Mouse (Mus musculus): ENCODE measurements around the gene Inka2. TPM values are rescaled to one million over a fixed set of nuclear protein-coding genes. Genes with fewer than 3 reads are reported as not detected.

Gene Inka2
- polyA plus RNA-seq, 1 experiment from 2014 or later = 1.8 TPM

- Histone ChIP-seq H3K9me3 (replicated peaks; ENCODE audit: control insufficient read depth, low read length) (no peaks in the 10 kb centered on the region), H3K4me3 (ENCODE audit: low read depth, low read length) (no peak overlapping the region), H3K9ac (ENCODE audit: low read depth, low read length) (0 out of 2 replicates have a peak overlapping the region, but pooled peaks have one; percentile 29), H3K27ac (ENCODE audit: low read depth, low read length) (peak overlapping the region; percentile 60; the same call in 1 of the 2 replicates), H3K4me1 (ENCODE audit: control insufficient read depth, insufficient read depth, low read length) (peaks cover 39% of the 10 kb centered on the region), H3K27me3 (ENCODE audit: control insufficient read depth, insufficient read depth, low read length) (peaks cover 6% of the 10 kb centered on the region; the same call in 1 of the 2 replicates), H3K36me3 (ENCODE audit: control insufficient read depth, insufficient read depth, low read length) (no peaks in the 10 kb centered on the region), H3K4me2 (peak overlapping the region; percentile 48)
- 18% methylated on average over 5 of the region's 5 CpGs for WGBS (ENCODE audit: insufficient replicate concordance)
- ATAC-seq (replicated peaks; ENCODE audit: insufficient number of reproducible peaks, low FRiP score, low TSS enrichment) = no peak
These were observed 3.0 kb upstream of the Inka2 start for GRCm38 (mm10) chr3:105701399-105701798.

GRCm38 (mm10) chr3:105703571-105703970 is 828 bp upstream of the Inka2 start:
- H3K4me2 ChIP-seq = 0 out of 2 replicates have a peak overlapping the region, but pooled peaks have one; percentile 22

GRCm38 (mm10) chr3:105705061-105705549 is 706 bp downstream of the Inka2 start:
- Histone ChIP-seq H3K4me2 (peak overlapping the region; percentile 99), H3K4me1 (ENCODE audit: control insufficient read depth, insufficient read depth, low read length) (peaks cover 29% of the 10 kb centered on the region), H3K27me3 (ENCODE audit: control insufficient read depth, insufficient read depth, low read length) (peaks cover 9% of the 10 kb centered on the region; the same call in 1 of the 2 replicates), H3K4me3 (ENCODE audit: low read depth, low read length) (peak overlapping the region; percentile 61), H3K27ac (ENCODE audit: low read depth, low read length) (peak overlapping the region; percentile 22), H3K9me3 (replicated peaks; ENCODE audit: control insufficient read depth, low read length) (no peaks in the 10 kb centered on the region), H3K9ac (ENCODE audit: low read depth, low read length) (peak overlapping the region; percentile 73), H3K36me3 (ENCODE audit: control insufficient read depth, insufficient read depth, low read length) (no peaks in the 10 kb centered on the region)
- 1% methylated on average over 23 of the region's 28 CpGs for WGBS (ENCODE audit: insufficient replicate concordance)
- ATAC-seq (replicated peaks; ENCODE audit: insufficient number of reproducible peaks, low FRiP score, low TSS enrichment) = peak; percentile 47

More at GRCm38 (mm10) chr3:105703571-105703970, 828 bp upstream of the Inka2 start:
- ATAC-seq (replicated peaks; ENCODE audit: insufficient number of reproducible peaks, low FRiP score, low TSS enrichment) = no peak
- Histone ChIP-seq H3K27ac (ENCODE audit: low read depth, low read length) (no peak overlapping the region), H3K36me3 (ENCODE audit: control insufficient read depth, insufficient read depth, low read length) (no peaks in the 10 kb centered on the region), H3K4me3 (ENCODE audit: low read depth, low read length) (no peak overlapping the region), H3K4me1 (ENCODE audit: control insufficient read depth, insufficient read depth, low read length) (peaks cover 40% of the 10 kb centered on the region), H3K27me3 (ENCODE audit: control insufficient read depth, insufficient read depth, low read length) (peaks cover 9% of the 10 kb centered on the region; the same call in 1 of the 2 replicates), H3K9me3 (replicated peaks; ENCODE audit: control insufficient read depth, low read length) (no peaks in the 10 kb centered on the region), H3K9ac (ENCODE audit: low read depth, low read length) (no peak overlapping the region)
- WGBS (ENCODE audit: insufficient replicate concordance) = 56% methylated on average over 6 of the region's 6 CpGs

- H3K4me3 ChIP-seq (ENCODE audit: low read depth, low read length) = peak overlapping the region; percentile 61
- peaks cover 9% of the 10 kb centered on the region; the same call in 1 of the 2 replicates for H3K27me3 ChIP-seq (ENCODE audit: control insufficient read depth, insufficient read depth, low read length)
- H3K9ac ChIP-seq (ENCODE audit: low read depth, low read length) = peak overlapping the region; percentile 73
- peaks cover 29% of the 10 kb centered on the region for H3K4me1 ChIP-seq (ENCODE audit: control insufficient read depth, insufficient read depth, low read length)
- no peak overlapping the region for H3K27ac ChIP-seq (ENCODE audit: low read depth, low read length)
- WGBS (ENCODE audit: insufficient replicate concordance) = 26% methylated on average over 3 of the region's 3 CpGs
- H3K36me3 ChIP-seq (ENCODE audit: control insufficient read depth, insufficient read depth, low read length) = no peaks in the 10 kb centered on the region
- peak overlapping the region; percentile 99 for H3K4me2 ChIP-seq
- no peak for ATAC-seq (replicated peaks; ENCODE audit: insufficient number of reproducible peaks, low FRiP score, low TSS enrichment)
- H3K9me3 ChIP-seq (replicated peaks; ENCODE audit: control insufficient read depth, low read length) = no peaks in the 10 kb centered on the region
These were observed 1.2 kb downstream of the Inka2 start for GRCm38 (mm10) chr3:105705561-105705960.

- 38% methylated on average over 4 of the region's 4 CpGs for WGBS (ENCODE audit: insufficient replicate concordance)
- Histone ChIP-seq H3K4me3 (ENCODE audit: low read depth, low read length) (no peak overlapping the region), H3K36me3 (ENCODE audit: control insufficient read depth, insufficient read depth, low read length) (no peaks in the 10 kb centered on the region), H3K27ac (ENCODE audit: low read depth, low read length) (no peak overlapping the region), H3K27me3 (ENCODE audit: control insufficient read depth, insufficient read depth, low read length) (peaks cover 9% of the 10 kb centered on the region; the same call in 1 of the 2 replicates), H3K4me2 (peak overlapping the region; percentile 99; the same call in 1 of the 2 replicates), H3K4me1 (ENCODE audit: control insufficient read depth, insufficient read depth, low read length) (peaks cover 25% of the 10 kb centered on the region), H3K9me3 (replicated peaks; ENCODE audit: control insufficient read depth, low read length) (no peaks in the 10 kb centered on the region), H3K9ac (ENCODE audit: low read depth, low read length) (no peak overlapping the region)
- ATAC-seq (replicated peaks; ENCODE audit: insufficient number of reproducible peaks, low FRiP score, low TSS enrichment) = no peak
These were observed 2.1 kb downstream of the Inka2 start for GRCm38 (mm10) chr3:105706366-105707020.

- 23% methylated on average over 7 of the region's 7 CpGs for WGBS (ENCODE audit: insufficient replicate concordance)
- H3K36me3 ChIP-seq (ENCODE audit: control insufficient read depth, insufficient read depth, low read length) = no peaks in the 10 kb centered on the region
- no peak overlapping the region for H3K9ac ChIP-seq (ENCODE audit: low read depth, low read length)
- no peaks in the 10 kb centered on the region for H3K9me3 ChIP-seq (replicated peaks; ENCODE audit: control insufficient read depth, low read length)
- no peak overlapping the region for H3K4me2 ChIP-seq
- no peak for ATAC-seq (replicated peaks; ENCODE audit: insufficient number of reproducible peaks, low FRiP score, low TSS enrichment)
- no peak overlapping the region for H3K27ac ChIP-seq (ENCODE audit: low read depth, low read length)
- H3K4me1 ChIP-seq (ENCODE audit: control insufficient read depth, insufficient read depth, low read length) = peaks cover 21% of the 10 kb centered on the region
- H3K4me3 ChIP-seq (ENCODE audit: low read depth, low read length) = no peak overlapping the region
- peaks cover 9% of the 10 kb centered on the region; the same call in 1 of the 2 replicates for H3K27me3 ChIP-seq (ENCODE audit: control insufficient read depth, insufficient read depth, low read length)
These were observed 3.2 kb downstream of the Inka2 start for GRCm38 (mm10) chr3:105707590-105707989.

- Histone ChIP-seq H3K9ac (ENCODE audit: low read depth, low read length) (no peak overlapping the region), H3K4me1 (ENCODE audit: control insufficient read depth, insufficient read depth, low read length) (peaks cover 26% of the 10 kb centered on the region), H3K36me3 (ENCODE audit: control insufficient read depth, insufficient read depth, low read length) (no peaks in the 10 kb centered on the region), H3K9me3 (replicated peaks; ENCODE audit: control insufficient read depth, low read length) (no peaks in the 10 kb centered on the region), H3K4me3 (ENCODE audit: low read depth, low read length) (no peak overlapping the region), H3K27ac (ENCODE audit: low read depth, low read length) (no peak overlapping the region), H3K27me3 (ENCODE audit: control insufficient read depth, insufficient read depth, low read length) (peaks cover 9% of the 10 kb centered on the region; the same call in 1 of the 2 replicates), H3K4me2 (no peak overlapping the region)
- WGBS (ENCODE audit: insufficient replicate concordance) = 64% methylated on average over 6 of the region's 6 CpGs
- ATAC-seq (replicated peaks; ENCODE audit: insufficient number of reproducible peaks, low FRiP score, low TSS enrichment) = no peak
These were observed 5.8 kb downstream of the Inka2 start for GRCm38 (mm10) chr3:105710246-105710645.

GRCm38 (mm10) chr3:105711741-105712140 is 7.3 kb downstream of the Inka2 start:
- H3K27ac ChIP-seq (ENCODE audit: low read depth, low read length) = no peak overlapping the region
- H3K4me1 ChIP-seq (ENCODE audit: control insufficient read depth, insufficient read depth, low read length) = peaks cover 18% of the 10 kb centered on the region
- ATAC-seq (replicated peaks; ENCODE audit: insufficient number of reproducible peaks, low FRiP score, low TSS enrichment) = no peak
- no peak overlapping the region for H3K4me3 ChIP-seq (ENCODE audit: low read depth, low read length)
- H3K4me2 ChIP-seq = no peak overlapping the region
- WGBS (ENCODE audit: insufficient replicate concordance) = 62% methylated on average over 7 of the region's 7 CpGs
- H3K9me3 ChIP-seq (replicated peaks; ENCODE audit: control insufficient read depth, low read length) = no peaks in the 10 kb centered on the region
- peaks cover 3% of the 10 kb centered on the region; the same call in 1 of the 2 replicates for H3K27me3 ChIP-seq (ENCODE audit: control insufficient read depth, insufficient read depth, low read length)
- no peaks in the 10 kb centered on the region for H3K36me3 ChIP-seq (ENCODE audit: control insufficient read depth, insufficient read depth, low read length)
- H3K9ac ChIP-seq (ENCODE audit: low read depth, low read length) = no peak overlapping the region

Measured in heart, embryonic 11.5 days (tissue).